Comparison of ENCODE assay signal across 8 mouse cellular contexts in genomic region chr7:98164999-98165528, GRCm38 (mm10). TPM values are rescaled to one million over a fixed set of nuclear protein-coding genes. Genes with fewer than 3 reads are reported as not detected.
DNase-seq lines count a peak whose midpoint lies in the region; ATAC-seq and TF ChIP-seq lines count a peak whose summit lies in the region.

No protein-coding gene starts in this region.

- no peak for TF ChIP-seq CTCF in E14TG2a.4 (conservative IDR thresholded peaks at IDR 0.05; ENCODE audit: low read length)

- 55% methylated on average over 10 of the region's 10 CpGs for WGBS in heart, embryonic 12.5 days
- WGBS in macrophage (ENCODE audit: missing documents) = 17% methylated on average over 10 of the region's 10 CpGs

- peak overlapping the region; percentile 47 for H3K9ac ChIP-seq in heart, embryonic 12.5 days

- H3K4me3 ChIP-seq in E14TG2a.4 (replicated peaks; ENCODE audit: low read length) = peak overlapping the region; percentile 51
- no peak overlapping the region for H3K4me3 ChIP-seq in heart, embryonic 12.5 days
- H3K4me3 ChIP-seq in macrophage (ENCODE audit: inconsistent target) = no peak overlapping the region

- peaks cover 11% of the 10 kb centered on the region for H3K9me3 ChIP-seq in E14TG2a.4 (ENCODE audit: low read length)
- no peaks in the 10 kb centered on the region for H3K9me3 ChIP-seq in heart, embryonic 12.5 days (replicated peaks)

- H3K27ac ChIP-seq in heart, embryonic 12.5 days (ENCODE audit: poor library complexity, severe bottlenecking) = peak overlapping the region; percentile 63
- H3K27ac ChIP-seq in macrophage = peak overlapping the region; percentile 62

- no peak overlapping the region; the same call in 1 of the 2 replicates for H3K4me2 ChIP-seq in heart, embryonic 12.5 days

- peaks cover 5% of the 10 kb centered on the region; the same call in 1 of the 2 replicates for H3K79me2 ChIP-seq in macrophage (ENCODE audit: inconsistent target)

- DNase-seq in 3T3-L1 (ENCODE audit: low read depth, low spot score) = peak; percentile 64
- peak; percentile 55 for DNase-seq in kidney, postnatal 14 days
- DNase-seq in splenic B cell, adult 2 months (ENCODE audit: low read depth, low spot score) = peak; percentile 74
- no peak for DNase-seq in ovary, adult 18-20 months (ENCODE audit: low spot score)
- DNase-seq in adrenal gland, postnatal 10 days = no peak

- peak; percentile 66 for ATAC-seq in heart, embryonic 12.5 days (ENCODE audit: insufficient number of reproducible peaks, low FRiP score)

- H3K4me1 ChIP-seq in E14TG2a.4 (replicated peaks; ENCODE audit: low read depth, low read length) = peaks cover 79% of the 10 kb centered on the region
- peaks cover 47% of the 10 kb centered on the region for H3K4me1 ChIP-seq in heart, embryonic 12.5 days (replicated peaks)

- H3K27me3 ChIP-seq in E14TG2a.4 (ENCODE audit: insufficient read depth, low read length) = no peaks in the 10 kb centered on the region
- H3K27me3 ChIP-seq in heart, embryonic 12.5 days (replicated peaks) = no peaks in the 10 kb centered on the region
- no peaks in the 10 kb centered on the region for H3K27me3 ChIP-seq in splenic B cell, adult 2 months (ENCODE audit: control insufficient read depth, insufficient read depth, low read length, poor library complexity, severe bottlenecking)

- peaks cover 25% of the 10 kb centered on the region for H3K36me3 ChIP-seq in E14TG2a.4 (ENCODE audit: insufficient read depth, low read length)
- H3K36me3 ChIP-seq in heart, embryonic 12.5 days = no peaks in the 10 kb centered on the region
- no peaks in the 10 kb centered on the region for H3K36me3 ChIP-seq in macrophage (ENCODE audit: inconsistent target)
- peaks cover 1% of the 10 kb centered on the region; the same call in 1 of the 2 replicates for H3K36me3 ChIP-seq in splenic B cell, adult 2 months (ENCODE audit: control insufficient read depth, insufficient read depth, low read length, poor library complexity, severe bottlenecking)

RNA-seq across cellular contexts. Expression of gene Capn5, which starts 13.0 kb away (rescaled TPM):
- polyA plus RNA-seq in heart, embryonic 12.5 days (2016; fragmentation: Nextera tagmentation; extraction: Ambion mirVana) = 7.4 and 8.0 TPM in 2 replicates
- total RNA-seq in macrophage (2018; cell fraction: chromatin; rRNA removed) = 10 to 100 TPM in 1 of 26 experiments, 1 to 10 TPM in 24, under 1 TPM in 1; 0.82 to 23.3 (median 4.9) TPM
- total RNA-seq in macrophage (2018; cell fraction: cytosol; rRNA removed) = 10 to 100 TPM in 9 of 26 experiments, 1 to 10 TPM in 17; 3.8 to 13.8 (median 7.2) TPM
- 10 to 100 TPM in 4 of 26 experiments, 1 to 10 TPM in 22; 1.8 to 16.9 (median 5.3) TPM for total RNA-seq in macrophage (2018; cell fraction: nucleus; rRNA removed)
- 5.5 to 8.5 TPM (median 5.9 TPM) in 3 replicates for polyA plus RNA-seq in macrophage (2018)
- 10 to 100 TPM in 1 of 2 experiments, 1 to 10 TPM in 1; 8.2 to 13.4 TPM for total RNA-seq in adrenal gland, postnatal 10 days (2021)

RNA-seq across cellular contexts. Expression of gene Omp, which starts 19.8 kb away (rescaled TPM):
- polyA plus RNA-seq in heart, embryonic 12.5 days (2016; fragmentation: Nextera tagmentation; extraction: Ambion mirVana) = 0.19 and 0.20 TPM in 2 replicates
- 10 to 100 TPM in 1 of 26 experiments, 1 to 10 TPM in 19, under 1 TPM in 6; 0.51 to 12.4 (median 2.4) TPM for total RNA-seq in macrophage (2018; cell fraction: chromatin; rRNA removed)
- total RNA-seq in macrophage (2018; cell fraction: cytosol; rRNA removed) = under 1 TPM in 17 of 26 experiments, not detected in 9; 0.03 to 0.23 (median 0.10) TPM
- 10 to 100 TPM in 1 of 26 experiments, 1 to 10 TPM in 9, under 1 TPM in 14, not detected in 2; 0.22 to 11.7 (median 0.89) TPM for total RNA-seq in macrophage (2018; cell fraction: nucleus; rRNA removed)
- polyA plus RNA-seq in macrophage (2018) = 0.11 TPM in 1 of 3 replicates, not detected in the others
- 1 to 10 TPM in 1 of 2 experiments, under 1 TPM in 1; 0.66 to 1.2 TPM for total RNA-seq in adrenal gland, postnatal 10 days (2021)

RNA-seq across cellular contexts. Expression of gene B3gnt6, which starts 34.2 kb away (rescaled TPM):
- polyA plus RNA-seq in heart, embryonic 12.5 days (2016; fragmentation: Nextera tagmentation; extraction: Ambion mirVana) = 0.10 TPM in 1 of 2 replicates, not detected in the other
- under 1 TPM in 16 of 26 experiments, not detected in 10; 0.21 to 0.95 (median 0.49) TPM for total RNA-seq in macrophage (2018; cell fraction: chromatin; rRNA removed)
- total RNA-seq in macrophage (2018; cell fraction: cytosol; rRNA removed) = under 1 TPM in 18 of 26 experiments, not detected in 8; 0.03 to 0.18 (median 0.08) TPM
- 1 to 10 TPM in 1 of 26 experiments, under 1 TPM in 13, not detected in 12; 0.23 to 1.3 (median 0.38) TPM for total RNA-seq in macrophage (2018; cell fraction: nucleus; rRNA removed)
- polyA plus RNA-seq in macrophage (2018) = 0.18 TPM in 1 of 3 replicates, not detected in the others
- total RNA-seq in adrenal gland, postnatal 10 days (2021) = 1 to 10 TPM; 2.3 to 3.3 TPM

RNA-seq across cellular contexts. Expression of gene Myo7a, which starts 45.7 kb away (rescaled TPM):
- 13.6 and 14.4 TPM in 2 replicates for polyA plus RNA-seq in heart, embryonic 12.5 days (2016; fragmentation: Nextera tagmentation; extraction: Ambion mirVana)
- 100 to 1,000 TPM in 3 of 26 experiments, 10 to 100 TPM in 22, 1 to 10 TPM in 1; 6.6 to 104 (median 61.0) TPM for total RNA-seq in macrophage (2018; cell fraction: chromatin; rRNA removed)
- total RNA-seq in macrophage (2018; cell fraction: cytosol; rRNA removed) = 10 to 100 TPM; 12.8 to 41.8 (median 21.1) TPM
- total RNA-seq in macrophage (2018; cell fraction: nucleus; rRNA removed) = 100 to 1,000 TPM in 1 of 26 experiments, 10 to 100 TPM in 22, 1 to 10 TPM in 3; 6.1 to 122 (median 36.1) TPM
- polyA plus RNA-seq in macrophage (2018) = 19.5 to 48.5 TPM (median 22.7 TPM) in 3 replicates
- 10 to 100 TPM; 48.9 to 87.1 TPM for total RNA-seq in adrenal gland, postnatal 10 days (2021)

Comparison
In these comparisons a context has a peak if more than half of its experiments do, and no peak if none do; other contexts are left out.
1. DNase-seq: peak in 3T3-L1 (single experiment), kidney, postnatal 14 days (single experiment) and splenic B cell, adult 2 months (single experiment); none in ovary, adult 18-20 months (single experiment) and adrenal gland, postnatal 10 days (single experiment).